Mouse (Mus musculus): Measurements from ENCODE around the gene Rhof.

GRCm38 (mm10) chr5:123096299-123096698, 36.2 kb downstream of the Rhof start:
- TF ChIP-seq CTCF (IDR thresholded peaks at IDR 0.05; ENCODE audit: low read depth, low read length) (no peak), GATA1 (IDR thresholded peaks at IDR 0.05; ENCODE audit: borderline replicate concordance, low read length) (no peak), TAL1 (conservative IDR thresholded peaks at IDR 0.05; ENCODE audit: low read depth, low read length) (no peak), GATA2 (IDR thresholded peaks at IDR 0.05; ENCODE audit: borderline replicate concordance, low read depth, low read length) (no peak)

Data from G1E (cell line).